Mouse (Mus musculus) thymus, adult 2 months (tissue): ENCODE measurements at regions not wholly inside any gene's neighbourhood (a gene's known extent, or its start where the extent isn't known, plus 50 kb on each side); places are given as distances from the start of the nearest gene placed in this dataset.

ENCODE experiments used
- DNase-seq: peaks from one replicate; pipeline ENCODE4 v3.0.0; 2021
- H3K27ac ChIP-seq: fragments of 200-500 bp; 2 replicates; pipeline ENCODE4 v1.5.1; 2012; ENCODE audit warnings: low read length, control low read depth; ENCODE audit not compliant: control insufficient read depth, insufficient read depth
- H3K27me3 ChIP-seq: fragments of 200-500 bp; 2 replicates; pipeline ENCODE4 v1.6.1; 2012; ENCODE audit warnings: mild to moderate bottlenecking, low read length, moderate library complexity, mixed read lengths; ENCODE audit not compliant: control insufficient read depth, insufficient read depth
- H3K36me3 ChIP-seq: fragments of 200-500 bp; 2 replicates; pipeline ENCODE4 v1.6.1; 2012; ENCODE audit warnings: mild to moderate bottlenecking, low read length, moderate library complexity; ENCODE audit not compliant: control insufficient read depth, insufficient read depth
- H3K4me1 ChIP-seq: fragments of 200-500 bp; replicated peaks from 2 replicates; pipeline ENCODE4 v1.6.1; 2012; ENCODE audit warnings: low read length; ENCODE audit not compliant: control insufficient read depth, insufficient read depth
- H3K4me3 ChIP-seq: fragments of 200-500 bp; 2 replicates; pipeline ENCODE4 v1.5.1; 2012; ENCODE audit warnings: mild to moderate bottlenecking, low read length, control low read depth, moderate library complexity; ENCODE audit not compliant: control insufficient read depth, insufficient read depth
- CTCF ChIP-seq: fragments of 200-500 bp; IDR thresholded peaks from 2 replicates; pipeline ENCODE4 v1.5.1; 2012; ENCODE audit warnings: mild to moderate bottlenecking, control low read depth, low read length, moderate library complexity, borderline replicate concordance; ENCODE audit not compliant: control insufficient read depth, poor library complexity, insufficient read depth; ENCODE audit errors: extremely low read depth
- POLR2A ChIP-seq: fragments of 200-500 bp; IDR thresholded peaks from 2 replicates; pipeline ENCODE4 v1.6.1; 2012; ENCODE audit warnings: mild to moderate bottlenecking, low read length, control low read depth, moderate library complexity; ENCODE audit not compliant: control insufficient read depth, poor library complexity, insufficient read depth; ENCODE audit errors: extremely low read depth
- WGBS: fragments of 180-500 bp; shearing (Covaris S2); methylation state at CpG from one replicate; pipeline ENCODE4 v1.1.7; 2018; 5-methylcytosine and 5-hydroxymethylcytosine counted together

GRCm38 (mm10) chr16:29893871-29894828 lies 170.0 kb upstream of the Hes1 start:
- TF ChIP-seq POLR2A (no peak), CTCF (no peak)
- Histone ChIP-seq H3K36me3 (no peaks in the 10 kb centered on the region), H3K4me1 (no peaks in the 10 kb centered on the region), H3K27ac (no peak overlapping the region), H3K4me3 (no peak overlapping the region), H3K27me3 (no peaks in the 10 kb centered on the region)
- WGBS = 69% methylated on average over 21 of the region's 21 CpGs
- no peak for DNase-seq

- H3K27me3 ChIP-seq = no peaks in the 10 kb centered on the region
- TF ChIP-seq CTCF = no peak
- TF ChIP-seq POLR2A = no peak
- no peaks in the 10 kb centered on the region for H3K4me1 ChIP-seq
- no peak overlapping the region for H3K27ac ChIP-seq
- H3K4me3 ChIP-seq = no peak overlapping the region
- no peaks in the 10 kb centered on the region for H3K36me3 ChIP-seq
- DNase-seq = no peak
- WGBS = 96% methylated on average over 4 of the region's 4 CpGs
Observed at GRCm38 (mm10) chr16:29896393-29896792, 167.8 kb upstream of the Hes1 start.

- no peak for TF ChIP-seq CTCF
- no peak for TF ChIP-seq POLR2A
- Histone ChIP-seq H3K27ac (no peak overlapping the region), H3K4me3 (no peak overlapping the region), H3K27me3 (no peaks in the 10 kb centered on the region), H3K4me1 (no peaks in the 10 kb centered on the region; the same call in 1 of the 2 replicates), H3K36me3 (no peaks in the 10 kb centered on the region)
- 4% methylated on average over 8 of the region's 8 CpGs for WGBS
- no peak for DNase-seq
Observed at GRCm38 (mm10) chr16:29903510-29903909, 160.7 kb upstream of the Hes1 start.

GRCm38 (mm10) chr16:29904183-29904775 lies 159.9 kb upstream of the Hes1 start:
- Histone ChIP-seq H3K27me3 (no peaks in the 10 kb centered on the region), H3K36me3 (no peaks in the 10 kb centered on the region), H3K4me1 (no peaks in the 10 kb centered on the region; the same call in 1 of the 2 replicates), H3K4me3 (no peak overlapping the region), H3K27ac (no peak overlapping the region)
- no peak for DNase-seq
- WGBS = 89% methylated on average over 9 of the region's 9 CpGs
- TF ChIP-seq CTCF = no peak
- no peak for TF ChIP-seq POLR2A

GRCm38 (mm10) chr16:29907331-29907730 lies 156.9 kb upstream of the Hes1 start:
- Histone ChIP-seq H3K27me3 (no peaks in the 10 kb centered on the region), H3K4me1 (no peaks in the 10 kb centered on the region; the same call in none of the 2 replicates), H3K4me3 (no peak overlapping the region), H3K36me3 (no peaks in the 10 kb centered on the region), H3K27ac (no peak overlapping the region)
- WGBS = 95% methylated on average over 7 of the region's 7 CpGs
- no peak for DNase-seq
- no peak for TF ChIP-seq POLR2A
- TF ChIP-seq CTCF = no peak

- no peaks in the 10 kb centered on the region for H3K36me3 ChIP-seq
- no peaks in the 10 kb centered on the region; the same call in none of the 2 replicates for H3K4me1 ChIP-seq
- no peak for TF ChIP-seq CTCF
- no peak for TF ChIP-seq POLR2A
- H3K27ac ChIP-seq = no peak overlapping the region
- DNase-seq = no peak
- no peak overlapping the region for H3K4me3 ChIP-seq
- 94% methylated on average over 8 of the region's 8 CpGs for WGBS
- H3K27me3 ChIP-seq = no peaks in the 10 kb centered on the region
Observed at GRCm38 (mm10) chr16:29908031-29908430, 156.2 kb upstream of the Hes1 start.
